Mouse (Mus musculus) testis, adult 10 weeks (tissue): ENCODE data around the gene Wdfy2. TPM values are rescaled to one million over a fixed set of nuclear protein-coding genes. Genes with fewer than 3 reads are reported as not detected.

Source experiments
- polyA plus RNA-seq: library from polyadenylated mRNA; stranded (reverse); fragments of 350-450 nt; fragmentation: Illumina TruSeq; extraction: RNeasy Lipid Tissue Mini Kit (QIAGEN cat#74804); gene quantifications from one replicate; pipeline ENCODE4 v1.2.3, GENCODE M21; 2014; ENCODE audit warnings: low read depth, low replicate concordance

The Wdfy2 gene
- polyA plus RNA-seq: 8.0 TPM

DNA sequence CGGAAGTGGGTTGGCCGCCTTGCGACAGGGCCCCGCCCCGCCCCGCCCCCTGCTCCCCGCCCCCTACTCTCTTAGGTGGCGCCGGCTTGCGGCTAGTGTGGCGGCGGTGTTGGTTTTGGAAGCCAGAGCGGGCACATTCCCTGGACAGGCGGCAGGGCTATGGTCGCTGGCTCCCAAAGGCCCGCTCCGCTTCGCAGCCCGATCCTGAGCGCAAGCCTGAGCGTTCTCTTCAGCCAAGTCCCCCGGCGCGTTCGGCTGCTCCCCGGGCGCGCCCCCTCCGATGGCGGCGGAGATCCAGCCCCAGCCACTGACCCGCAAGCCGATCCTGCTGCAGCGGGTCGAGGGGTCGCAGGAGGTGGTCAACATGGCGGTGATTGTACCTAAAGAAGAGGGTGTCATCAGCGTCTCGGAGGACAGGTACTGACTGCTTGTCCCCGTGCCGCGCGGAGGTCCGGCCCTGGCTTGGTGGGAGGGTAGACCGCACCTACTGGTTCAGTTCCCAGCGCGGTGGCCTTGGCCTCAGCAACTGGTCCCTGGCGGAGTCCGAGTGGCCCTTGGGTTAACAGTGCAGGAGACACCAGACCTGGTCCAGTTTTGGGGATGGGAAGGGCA, at the start of gene Wdfy2:
Gene Wdfy2 (plus strand): TSS at position 38 of the 612 bp plus-strand sequence.

DNA sequence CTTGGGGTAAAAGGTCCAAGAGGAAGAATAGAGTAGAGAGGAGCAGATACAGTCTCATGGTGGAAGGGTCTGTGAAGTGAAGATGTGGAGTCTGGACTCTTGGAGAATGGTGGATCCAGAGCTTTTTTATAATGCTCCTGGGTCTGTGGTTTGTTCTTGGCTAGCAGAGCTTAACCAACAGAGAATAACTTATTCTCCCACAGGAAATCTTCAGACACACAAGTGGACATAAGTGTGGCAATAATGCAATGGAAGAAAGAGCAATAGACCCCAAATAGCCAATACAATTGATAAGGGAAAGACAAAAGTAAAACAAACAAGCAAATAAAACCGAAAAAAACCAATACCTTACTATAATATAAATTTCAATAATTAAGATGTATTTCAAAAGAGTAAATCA, 146.9 kb downstream of the Wdfy2 start, which contains the start of gene Defb48:
Gene Defb48 (minus strand): TSS at position 101 of the 400 bp plus-strand sequence.

DNA sequence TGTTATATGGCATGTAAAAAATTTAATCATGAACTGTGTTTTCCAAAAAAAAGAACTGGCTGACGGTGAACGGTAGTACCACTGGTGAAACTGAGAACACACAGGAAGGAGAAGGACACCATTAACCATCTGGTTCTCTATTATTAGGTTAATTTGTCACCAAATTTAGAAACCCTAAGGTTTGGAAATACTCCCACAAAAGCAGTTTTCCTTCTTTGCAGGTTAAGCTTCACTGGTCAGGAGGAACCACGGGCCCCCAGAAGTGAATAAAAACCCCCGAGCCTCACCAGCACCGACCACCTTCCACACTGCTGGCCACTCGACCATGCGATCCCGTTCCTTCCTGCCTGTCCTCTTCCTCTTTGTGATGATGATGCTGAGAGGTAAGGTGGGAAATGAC, 160.3 kb downstream of the Wdfy2 start, which contains the start of gene Defb47:
Gene Defb47 (plus strand): TSS at position 301 of the 400 bp plus-strand sequence.

Other genes starting within 250 kb of the Wdfy2 start
- gene Serpine3, start 174.0 kb upstream of the Wdfy2 start, polyA plus RNA-seq: not detected
- 432 TPM for gene Ints6, start 76.5 kb upstream of the Wdfy2 start, polyA plus RNA-seq
- not detected for gene Defb48, start 146.8 kb downstream of the Wdfy2 start, polyA plus RNA-seq
- not detected for gene Defb47, start 160.4 kb downstream of the Wdfy2 start, polyA plus RNA-seq
- gene Defb43, start 174.1 kb downstream of the Wdfy2 start, polyA plus RNA-seq: not detected
- not detected for gene Defb42, start 209.3 kb downstream of the Wdfy2 start, polyA plus RNA-seq
- 15.0 TPM for gene Defb30, start 212.3 kb downstream of the Wdfy2 start, polyA plus RNA-seq